Mouse (Mus musculus) heart, adult 2 months (tissue): ENCODE results near the gene Rbp2.

Experiments
- CTCF ChIP-seq: fragments of 200-600 bp; IDR thresholded peaks from 2 replicates; pipeline ENCODE4 v1.8.1; 2022; ENCODE audit warnings: antibody characterized with exemption, mild to moderate bottlenecking, moderate library complexity
- POLR2A ChIP-seq: fragments of 200-500 bp; IDR thresholded peaks from 2 replicates; pipeline ENCODE4 v1.6.1; 2011; ENCODE audit warnings: mild to moderate bottlenecking, low read depth, low read length, control low read depth; ENCODE audit not compliant: insufficient read depth

GRCm38 (mm10) chr9:98527226-98527625 is 41.3 kb downstream of the Rbp2 start:
- TF ChIP-seq CTCF = no peak
- no peak for TF ChIP-seq POLR2A
